Mouse (Mus musculus) embryo, embryonic 11.5 days (tissue): Measurements from ENCODE around the gene Psma7.

Experiments used
- DNase-seq: peaks from one replicate; pipeline ENCODE4 v3.0.0-alpha.2; 2012; ENCODE audit warnings: low read depth, low spot score

The Psma7 gene

DNA sequence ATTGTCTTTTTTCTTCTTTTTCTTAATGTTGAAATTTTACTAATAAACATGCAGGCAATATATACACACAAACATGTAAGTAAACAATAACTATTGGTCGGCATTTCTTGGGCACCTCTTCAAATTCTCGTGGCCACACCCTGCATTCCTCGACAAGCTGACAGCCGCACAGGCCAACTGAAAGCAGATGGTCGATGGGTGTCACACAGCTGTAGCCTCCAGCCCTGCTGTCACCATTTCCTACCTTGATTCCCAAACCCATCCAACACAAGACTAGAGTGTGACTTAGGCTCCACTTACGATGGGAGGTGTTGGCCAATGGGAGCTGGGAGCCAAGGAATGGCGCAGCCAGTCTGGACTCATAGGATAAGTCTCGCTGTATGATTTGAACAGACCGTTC, 40.6 kb downstream of the Psma7 start:
- no peak for DNase-seq

DNA sequence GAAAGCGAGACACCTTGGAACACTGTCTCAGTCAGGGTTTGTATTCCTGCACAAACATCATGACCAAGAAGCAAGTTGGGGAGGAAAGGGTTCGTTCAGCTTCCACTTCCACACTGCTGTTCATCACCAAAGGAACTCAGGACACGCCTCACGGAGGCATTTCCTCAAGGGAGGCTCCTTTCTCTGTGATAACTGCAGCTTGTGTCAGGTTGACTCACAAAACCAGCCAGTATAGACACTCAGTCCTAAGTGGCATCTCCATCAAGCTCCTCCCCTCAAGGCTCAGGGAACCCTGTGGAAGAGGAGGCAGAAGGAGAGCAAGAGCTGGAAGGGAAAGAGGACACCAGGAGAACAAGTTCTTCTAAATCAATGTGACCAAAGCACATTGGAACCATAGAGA, 43.8 kb downstream of the Psma7 start:
- DNase-seq = no peak

DNA sequence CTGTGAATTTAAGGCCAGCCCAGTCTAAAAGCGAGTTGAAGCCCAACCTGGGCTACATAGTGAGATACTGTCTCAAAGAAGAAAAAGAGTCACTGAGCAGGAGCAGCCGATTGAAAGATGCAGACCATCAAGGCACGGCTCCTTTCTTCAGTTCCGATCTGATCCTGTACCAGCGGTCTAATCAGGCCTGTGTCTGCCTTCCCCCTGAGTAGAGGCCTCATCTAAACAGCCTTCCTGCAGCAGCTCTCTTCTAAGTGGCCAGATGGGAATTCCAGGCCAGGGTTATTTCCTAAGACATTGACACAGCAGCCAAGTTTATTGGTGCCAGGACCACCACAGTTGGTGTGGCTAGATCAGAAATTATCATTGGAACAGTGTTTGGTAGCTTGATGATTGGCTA, 49.2 kb downstream of the Psma7 start:
- no peak for DNase-seq

DNA sequence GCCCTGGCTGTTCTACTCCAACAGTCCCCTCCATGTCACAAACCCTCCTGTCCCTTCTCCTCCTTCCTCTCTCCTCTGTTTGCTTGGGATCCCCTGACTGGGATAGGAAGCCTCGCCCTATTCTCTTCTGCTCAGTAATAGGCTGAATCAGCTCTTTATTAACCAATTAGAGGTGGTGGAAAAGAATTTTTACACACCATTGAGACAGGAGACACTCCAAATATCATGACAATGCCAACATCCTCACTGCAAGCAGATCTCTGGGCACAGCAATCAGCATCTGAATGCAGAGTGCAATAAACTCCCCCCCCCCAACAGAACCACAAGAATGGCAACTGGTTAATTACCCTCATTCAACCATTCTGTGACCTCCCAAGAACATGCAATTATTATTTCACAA, 53.1 kb downstream of the Psma7 start:
- DNase-seq = no peak

DNA sequence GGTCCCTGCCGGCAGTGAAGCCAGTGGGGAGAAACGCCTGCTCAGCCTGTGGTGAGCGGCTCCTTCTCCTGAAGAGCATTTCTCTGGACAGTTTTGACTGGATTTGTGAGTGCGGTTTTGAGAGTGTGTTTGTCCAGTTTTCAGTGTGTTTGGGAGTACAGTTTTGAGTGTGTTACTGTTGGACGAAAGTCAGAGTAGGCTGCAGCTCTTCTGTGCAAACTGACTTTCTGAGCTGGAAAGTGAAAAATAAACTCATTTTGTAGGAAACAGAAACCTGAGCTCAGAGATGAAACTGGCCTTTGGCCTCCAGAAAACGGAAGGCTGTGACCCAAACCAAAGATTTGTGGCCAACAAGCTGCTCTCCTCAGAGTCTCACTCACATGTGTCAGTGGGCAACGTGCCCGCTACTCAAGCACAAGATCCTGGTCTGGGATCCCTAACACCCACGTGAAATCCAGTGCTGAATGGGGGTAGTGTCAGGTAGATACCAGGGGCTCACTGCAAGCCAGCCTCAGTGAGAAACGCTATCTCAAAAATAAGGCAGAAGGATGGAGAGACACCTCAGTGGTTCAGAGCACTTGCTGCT, 55.7 kb downstream of the Psma7 start:
- DNase-seq = no peak
